Mouse (Mus musculus) frontal cortex, postnatal 14 days (tissue): ENCODE data around the gene Ubr3.

Experiments used
- DNase-seq, 2 experiments: peaks; one replicate each; pipeline ENCODE4 v3.0.0; 2022; ENCODE audit warnings: low spot score in 2 of 2

Ubr3 gene

DNA sequence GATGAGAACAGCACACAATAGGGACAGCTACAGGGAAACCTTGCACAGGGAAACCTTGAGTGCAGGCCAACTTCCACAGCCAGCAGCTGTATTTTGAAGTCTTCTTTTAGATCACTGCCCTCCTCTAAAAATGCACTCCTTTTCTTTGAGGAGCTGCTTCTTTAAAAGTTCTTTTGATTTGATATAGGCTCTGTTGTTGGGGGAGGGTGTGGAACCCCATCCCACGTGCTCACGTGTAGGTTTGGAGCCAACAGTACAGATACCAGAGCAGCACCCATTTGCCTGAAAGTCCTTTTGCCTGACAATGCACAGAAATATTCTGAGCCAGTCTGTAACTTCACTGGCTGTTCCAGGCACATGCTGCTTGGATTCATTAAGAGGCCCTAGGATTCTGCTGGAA is 134.4 kb downstream of the Ubr3 start:
- DNase-seq = no peak

DNA sequence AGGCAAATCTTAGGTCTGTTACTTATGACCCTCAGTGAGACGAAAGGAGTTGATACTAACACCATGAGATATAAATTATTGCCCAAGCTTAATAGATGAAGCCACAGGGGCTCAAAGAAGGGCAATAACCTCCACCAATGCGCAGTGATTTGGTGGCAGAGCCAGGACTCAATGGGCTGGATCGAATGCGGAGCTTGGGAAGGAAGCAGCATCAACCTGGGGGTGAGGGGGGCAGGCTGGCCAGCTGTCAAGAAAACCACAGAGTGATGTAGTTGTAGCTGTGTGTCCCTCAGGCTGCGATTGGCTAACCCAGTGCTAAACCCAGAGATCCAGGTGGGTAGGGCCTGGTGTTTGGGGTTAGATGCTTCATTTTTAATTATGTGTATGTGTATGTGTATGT is 137.8 kb downstream of the Ubr3 start:
- no peak for DNase-seq

DNA sequence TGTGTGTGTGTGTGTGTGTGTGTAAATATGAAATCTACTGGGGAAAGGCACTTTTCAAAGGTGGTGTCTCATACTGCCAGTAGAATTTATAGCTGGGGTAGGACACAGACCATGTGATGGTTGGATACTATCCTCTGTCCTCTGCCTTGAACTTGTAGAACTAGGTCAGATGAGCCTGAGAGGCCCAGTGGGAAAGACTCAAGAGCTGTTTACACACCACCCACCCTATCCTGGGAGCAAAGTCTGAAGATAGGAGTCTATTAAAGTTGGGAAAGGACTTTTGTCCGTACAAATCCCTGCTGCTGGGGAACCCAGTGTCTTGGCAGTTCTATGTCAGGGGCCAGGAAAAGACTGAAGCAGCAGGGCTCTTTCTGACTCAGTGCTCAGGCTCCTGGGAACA is 138.3 kb downstream of the Ubr3 start:
- DNase-seq = no peak

DNA sequence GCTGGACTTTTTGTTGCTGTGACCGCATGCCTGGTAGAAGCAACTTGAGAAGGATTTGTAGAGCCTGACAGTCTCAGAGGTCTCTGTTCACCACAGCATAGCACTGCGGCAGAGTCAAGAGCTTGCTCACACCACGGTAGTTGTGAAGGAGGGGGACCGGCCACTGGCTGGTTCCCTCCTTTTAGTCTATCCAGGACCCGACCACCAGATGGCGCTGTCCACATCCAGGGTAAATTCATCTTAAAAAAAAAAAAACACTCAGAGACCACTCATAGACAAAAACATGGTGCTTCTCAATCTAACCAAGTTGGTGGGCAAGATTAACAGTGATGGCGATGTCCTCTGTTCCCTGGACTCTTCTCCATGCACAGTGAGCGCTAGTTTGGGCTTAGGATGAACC is 140.2 kb downstream of the Ubr3 start:
- DNase-seq = no peak

DNA sequence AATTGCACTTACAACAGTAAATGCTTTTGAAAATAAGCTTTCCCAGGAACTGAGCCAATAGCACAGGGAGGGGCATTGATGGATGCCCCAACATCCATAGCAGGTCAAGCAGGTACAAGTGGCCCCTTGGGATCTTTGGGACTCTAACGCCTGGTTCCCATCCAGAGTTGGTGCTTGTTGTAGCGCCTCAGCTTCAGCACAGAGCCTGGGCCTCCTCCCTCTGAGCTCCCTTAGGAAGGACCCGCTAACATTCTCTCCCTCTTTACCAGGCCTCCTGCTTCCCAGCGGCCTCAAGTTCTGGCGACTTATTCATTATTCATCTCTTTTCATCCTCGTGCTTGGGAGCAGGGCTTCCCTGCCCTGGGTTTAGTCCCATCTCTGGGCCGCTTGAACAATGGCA is 141.7 kb downstream of the Ubr3 start, which contains the start of gene Myo3b:
TSS of gene Myo3b (plus strand) at position 375 of the 400 bp plus-strand sequence.
- no peak for DNase-seq

DNA sequence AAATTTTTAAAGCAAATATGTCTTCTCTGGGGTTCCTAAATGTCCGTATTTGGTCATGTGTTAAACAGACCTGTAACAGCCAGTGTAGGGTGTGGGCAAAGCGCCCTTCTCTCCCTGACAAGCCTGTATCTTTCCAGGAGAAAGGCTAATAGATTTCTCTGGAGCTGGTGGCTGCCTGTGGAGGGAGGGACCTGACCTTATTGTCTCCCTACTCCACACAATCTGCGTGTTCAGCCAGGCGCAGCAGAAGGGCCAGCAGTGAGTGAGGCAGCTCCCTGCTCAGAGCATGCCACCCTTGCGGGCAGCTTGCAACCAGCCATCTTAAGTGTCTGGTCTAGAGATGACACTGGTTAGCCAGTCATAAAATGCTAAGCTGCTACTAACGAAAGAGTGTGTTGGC is 147.4 kb downstream of the Ubr3 start:
- no peak for DNase-seq

DNA sequence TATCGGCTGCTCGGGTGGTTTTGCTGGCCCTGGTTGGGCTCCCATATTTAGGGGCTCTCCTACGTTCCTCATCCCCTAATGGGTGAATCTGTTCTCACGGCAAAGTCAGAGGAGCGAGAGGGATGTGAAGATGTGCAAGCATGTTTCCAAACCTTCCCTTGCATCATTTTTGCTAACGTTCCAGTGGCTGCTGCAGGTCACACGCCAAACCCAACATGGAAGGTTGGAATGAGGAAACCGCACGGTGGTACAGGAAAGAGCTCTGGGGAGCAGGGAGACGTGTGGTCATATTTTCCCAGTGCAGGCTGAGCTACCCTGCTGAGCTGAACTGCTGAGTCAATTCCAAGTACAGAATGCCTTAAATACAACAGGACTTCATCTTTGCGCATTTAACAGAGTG is 150.8 kb downstream of the Ubr3 start:
- DNase-seq = no peak

DNA sequence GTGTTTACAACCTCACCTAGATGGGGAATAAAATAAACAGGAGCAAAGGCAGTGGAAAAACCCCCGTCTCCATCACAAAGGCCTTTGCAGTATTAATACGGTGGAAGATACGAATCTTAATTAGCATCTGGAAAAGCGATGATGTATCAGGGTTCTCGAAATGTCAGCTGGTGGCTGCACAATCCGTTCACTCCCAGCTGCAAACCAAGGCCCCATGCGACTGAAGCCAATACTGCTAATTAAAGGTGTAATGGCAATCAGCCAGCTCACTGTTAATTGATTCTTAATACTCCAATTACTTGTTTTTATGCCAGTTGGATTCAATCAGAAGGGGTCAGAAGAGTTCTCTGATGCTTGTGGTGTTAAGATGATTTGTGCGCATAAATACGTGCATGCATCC is 156.8 kb downstream of the Ubr3 start:
- no peak for DNase-seq

DNA sequence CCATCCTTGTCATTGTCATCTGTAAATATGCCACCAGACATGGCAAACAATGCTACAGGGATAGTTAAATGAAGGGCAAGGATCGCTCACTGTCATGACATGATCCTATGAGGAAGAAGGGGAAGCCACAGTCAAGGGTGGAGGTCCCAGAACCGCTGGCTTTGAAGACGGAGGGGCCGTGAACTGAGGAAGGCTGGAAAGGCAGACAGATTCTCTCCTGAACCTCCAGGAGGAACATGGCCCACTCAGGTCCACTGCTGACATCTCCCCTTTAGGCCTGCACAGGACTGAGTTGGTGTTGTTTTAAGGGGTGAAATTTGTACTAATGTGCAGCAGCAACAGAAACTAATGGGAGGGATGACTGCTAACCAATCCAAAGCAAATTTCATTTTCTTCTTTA is 161.2 kb downstream of the Ubr3 start:
- DNase-seq = no peak

DNA sequence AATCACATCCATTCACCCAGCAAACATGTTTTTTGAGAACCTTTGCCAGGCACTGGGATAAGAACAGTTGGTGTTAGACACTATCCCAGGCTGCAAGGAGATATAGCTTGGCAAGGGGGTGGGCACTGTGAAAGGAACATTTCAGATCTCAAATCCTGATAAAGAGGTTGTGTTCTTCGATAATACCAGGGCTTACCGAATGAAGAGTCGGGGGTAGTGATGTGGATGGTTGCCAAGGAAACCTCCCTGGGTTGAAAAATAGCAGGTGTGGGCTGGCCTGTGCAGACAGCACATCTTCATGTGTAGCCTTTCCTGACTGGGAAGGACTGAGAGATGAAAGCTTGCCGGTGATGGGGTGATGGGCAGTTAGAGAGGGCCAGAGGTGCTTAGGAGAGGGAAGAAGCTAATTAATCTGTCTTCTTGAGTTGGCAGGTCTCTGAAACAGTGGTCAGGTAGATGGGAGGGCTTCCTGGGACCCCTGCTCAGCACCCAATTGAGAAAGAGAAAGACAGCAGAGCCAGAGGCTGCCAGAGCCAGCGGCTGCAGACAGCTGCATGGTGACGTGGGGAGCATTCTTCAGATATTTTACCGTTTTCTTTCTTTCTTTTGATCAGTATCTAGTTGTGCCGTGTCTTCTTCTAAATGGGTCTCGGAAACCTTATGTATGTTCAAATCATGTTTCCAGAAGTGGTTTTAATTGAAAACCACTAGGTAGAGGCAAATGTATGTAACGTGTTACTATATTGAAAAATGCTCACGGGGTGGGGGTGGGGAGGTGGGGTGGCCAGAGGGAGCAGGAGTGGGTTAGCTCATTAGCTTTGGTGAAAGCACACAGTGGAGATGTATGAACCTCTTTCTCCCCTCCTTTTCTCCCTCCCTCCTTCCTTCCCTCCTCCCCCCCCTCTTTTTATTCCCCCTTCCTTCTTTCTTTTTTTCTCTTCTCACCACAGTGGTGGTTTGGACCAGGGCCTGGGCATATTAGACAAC is 163.6 kb downstream of the Ubr3 start:
- peak in 1 of 2 experiments; percentile 33 for DNase-seq

DNA sequence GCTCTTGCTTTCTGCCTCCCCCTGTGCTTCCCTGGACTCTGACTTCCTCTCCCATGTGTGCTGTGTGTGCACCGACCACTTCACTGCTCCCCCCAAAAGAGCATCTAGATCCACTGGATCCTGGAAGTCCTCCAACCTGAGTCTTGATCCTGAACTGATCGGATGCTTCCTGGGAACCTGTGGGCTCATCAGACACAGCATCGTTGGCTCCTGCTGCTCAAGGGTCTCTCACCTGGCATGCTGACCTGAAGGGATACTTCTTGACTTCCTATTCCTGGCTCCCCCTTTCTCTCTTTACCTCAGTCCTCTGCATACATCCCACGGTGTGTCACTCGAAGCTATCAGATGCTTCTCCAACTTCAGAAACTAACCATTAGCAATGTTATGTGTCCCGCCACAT is 168.1 kb downstream of the Ubr3 start:
- no peak for DNase-seq

DNA sequence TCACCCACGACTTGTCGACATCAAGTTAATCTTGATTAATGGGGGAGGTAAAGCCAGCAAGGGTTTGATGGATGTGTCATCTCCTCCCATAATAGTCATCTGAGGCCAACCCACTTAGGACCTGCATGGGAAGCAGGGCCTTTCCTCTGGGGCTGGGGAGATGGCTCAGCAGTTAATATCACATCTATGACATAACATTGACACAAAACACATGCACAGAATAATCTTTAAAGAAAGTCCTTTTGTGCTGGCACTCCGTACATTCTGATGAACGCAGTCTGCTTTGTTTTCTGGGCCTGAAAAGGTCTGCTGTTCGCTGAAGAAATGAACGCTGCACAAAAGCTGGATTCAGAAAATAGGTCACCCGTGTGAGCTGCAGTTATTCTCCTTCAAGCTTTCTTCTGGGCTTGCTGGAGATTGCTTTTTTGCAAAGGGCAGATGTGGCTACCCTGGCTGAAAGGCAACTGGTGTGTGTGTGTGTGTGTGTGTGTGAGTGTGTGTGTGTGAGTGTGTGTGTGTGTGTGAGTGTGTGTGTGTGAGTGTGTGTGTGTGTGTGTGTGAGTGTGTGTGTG is 168.8 kb downstream of the Ubr3 start:
- no peak for DNase-seq

DNA sequence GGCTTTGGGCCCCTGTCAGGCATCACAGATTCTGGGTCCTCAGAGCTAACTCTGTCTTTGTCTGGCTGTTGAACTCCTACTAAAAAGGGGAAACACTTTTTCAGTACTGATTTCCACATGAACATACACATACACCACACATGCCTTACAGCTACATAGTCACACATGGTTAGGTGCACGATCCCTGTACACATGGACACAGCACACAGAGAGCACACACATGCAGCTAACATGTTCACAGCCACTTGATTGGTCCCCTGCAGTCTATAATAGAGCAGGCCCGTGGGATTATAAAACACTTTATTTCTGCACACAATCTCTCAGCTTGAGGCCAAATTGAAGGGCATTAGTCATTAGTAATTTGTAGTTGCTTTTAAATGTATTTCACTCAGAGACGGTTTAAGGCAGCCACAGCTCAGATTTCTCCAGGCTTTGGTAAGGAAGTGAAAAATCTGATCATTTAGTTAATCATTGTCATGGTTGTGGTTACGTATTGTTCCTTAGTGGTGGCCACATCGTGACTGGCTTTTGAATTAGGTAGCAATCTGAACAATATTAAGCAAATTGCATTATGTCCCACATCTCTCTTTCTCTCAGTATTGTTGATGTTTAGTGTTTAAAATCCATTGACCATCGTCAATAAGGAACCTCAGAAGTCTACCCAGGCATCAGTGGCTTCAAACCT is 169.4 kb downstream of the Ubr3 start:
- DNase-seq = no peak

DNA sequence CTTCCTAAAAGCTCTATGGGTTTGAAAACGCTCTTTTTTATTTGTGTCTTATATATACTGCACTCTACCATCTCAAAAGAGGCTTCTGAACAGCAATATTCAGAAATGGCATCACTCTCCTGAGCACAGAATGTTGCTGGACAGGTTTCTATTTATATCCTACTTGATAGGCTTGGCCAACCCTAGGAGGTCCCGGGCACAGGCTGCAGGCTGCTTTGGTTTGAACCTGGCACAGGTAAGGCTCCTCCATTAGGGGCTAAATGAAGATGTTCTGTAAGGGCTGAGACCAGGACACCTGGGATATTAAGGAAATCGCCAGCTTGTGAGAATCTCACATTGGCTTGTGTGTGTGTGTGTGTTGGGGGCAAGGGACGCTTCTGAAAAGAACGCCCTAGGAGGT is 172.8 kb downstream of the Ubr3 start:
- DNase-seq = no peak
